In the genomic region with DNA sequence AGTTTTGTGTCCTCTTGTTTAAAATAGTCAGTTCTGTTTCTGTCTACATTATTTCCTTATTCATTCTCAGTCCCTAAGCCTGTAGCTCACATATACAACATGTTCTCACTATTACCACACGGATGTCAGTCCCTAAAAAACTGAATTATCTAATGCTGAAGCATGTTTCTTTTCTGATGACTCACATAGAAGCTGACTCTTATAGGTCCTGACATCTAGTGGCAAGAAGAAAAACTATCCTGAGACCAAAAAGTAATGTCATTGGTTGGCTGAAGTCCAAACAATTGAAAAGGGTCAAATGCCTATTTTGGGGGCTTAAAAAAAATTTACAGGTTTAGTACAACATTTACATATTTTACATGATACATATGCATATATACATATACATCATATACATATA, we compare ENCODE assay signal across 25 mouse cellular contexts.
DNase-seq lines count a peak whose midpoint lies in the region; ATAC-seq and TF ChIP-seq lines count a peak whose summit lies in the region.
"Had no signal": no experiment of that assay in that cellular context is flagged by ENCODE, and none has a peak within 500 bp of the region (broad histone marks: within the 10 kb centered on the region; RNA-seq: fewer than 3 reads in every experiment).

No protein-coding gene starts in this region.

- no peak overlapping the region for H3K4me2 ChIP-seq in embryonic facial prominence, embryonic 11.5 days (ENCODE audit: low read depth, low read length)
- H3K4me2 ChIP-seq in hindbrain, postnatal 0 days (ENCODE audit: low read depth, low read length), result no peak overlapping the region
- H3K4me2 ChIP-seq in hindbrain, embryonic 13.5 days, result no peak overlapping the region
- H3K4me2 ChIP-seq in lung, postnatal 0 days (replicated peaks; ENCODE audit: low read depth, low read length), result no peak overlapping the region
- H3K4me2 ChIP-seq: forebrain, embryonic 15.5 days; midbrain, embryonic 11.5 days; neural tube, embryonic 12.5 days; stomach, embryonic 15.5 days had no signal

- no peaks in the 10 kb centered on the region for H3K4me1 ChIP-seq in embryonic facial prominence, embryonic 11.5 days (ENCODE audit: control insufficient read depth, insufficient read depth, low read length)
- H3K4me1 ChIP-seq in embryonic facial prominence, embryonic 10.5 days, result 0 out of 2 replicates have a peak, but pooled peaks cover 4% of the 10 kb centered on the region
- H3K4me1 ChIP-seq in hindbrain, postnatal 0 days (ENCODE audit: insufficient read depth, low read length), result no peaks in the 10 kb centered on the region
- H3K4me1 ChIP-seq in hindbrain, embryonic 13.5 days (replicated peaks), result no peaks in the 10 kb centered on the region
- H3K4me1 ChIP-seq in lung, postnatal 0 days (ENCODE audit: insufficient read depth, low read depth, low read length), result no peaks in the 10 kb centered on the region
- H3K4me1 ChIP-seq: forebrain, embryonic 15.5 days; heart, embryonic 10.5 days; hindbrain, embryonic 10.5 days; neural tube, embryonic 12.5 days; stomach, embryonic 15.5 days had no signal

- H3K9me3 ChIP-seq in embryonic facial prominence, embryonic 11.5 days (replicated peaks; ENCODE audit: control insufficient read depth, low read length), result no peaks in the 10 kb centered on the region
- H3K9me3 ChIP-seq in embryonic facial prominence, embryonic 10.5 days, result no peaks in the 10 kb centered on the region
- no peaks in the 10 kb centered on the region for H3K9me3 ChIP-seq in hindbrain, postnatal 0 days (ENCODE audit: low read length)
- no peaks in the 10 kb centered on the region for H3K9me3 ChIP-seq in hindbrain, embryonic 13.5 days
- no peaks in the 10 kb centered on the region for H3K9me3 ChIP-seq in lung, postnatal 0 days (ENCODE audit: low read length)
- H3K9me3 ChIP-seq: forebrain, embryonic 15.5 days; heart, embryonic 10.5 days; hindbrain, embryonic 10.5 days; neural tube, embryonic 12.5 days; stomach, embryonic 15.5 days had no signal

- H3K27ac ChIP-seq in embryonic facial prominence, embryonic 11.5 days (replicated peaks; ENCODE audit: low read depth, low read length), result no peak overlapping the region
- no peak overlapping the region for H3K27ac ChIP-seq in embryonic facial prominence, embryonic 10.5 days (replicated peaks)
- no peak overlapping the region for H3K27ac ChIP-seq in hindbrain, postnatal 0 days
- no peak overlapping the region for H3K27ac ChIP-seq in hindbrain, embryonic 13.5 days
- H3K27ac ChIP-seq in lung, postnatal 0 days (ENCODE audit: low read length), result no peak overlapping the region
- H3K27ac ChIP-seq: forebrain, embryonic 15.5 days; heart, embryonic 10.5 days; hindbrain, embryonic 10.5 days; liver, embryonic 14.5 days; neural tube, embryonic 12.5 days; stomach, embryonic 15.5 days had no signal

- H3K27me3 ChIP-seq in embryonic facial prominence, embryonic 11.5 days (ENCODE audit: control insufficient read depth, insufficient read depth, low read length), result no peaks in the 10 kb centered on the region
- no peaks in the 10 kb centered on the region for H3K27me3 ChIP-seq in embryonic facial prominence, embryonic 10.5 days (replicated peaks; ENCODE audit: low read depth, poor library complexity, severe bottlenecking)
- no peaks in the 10 kb centered on the region for H3K27me3 ChIP-seq in hindbrain, postnatal 0 days (ENCODE audit: insufficient read depth, low read length)
- no peaks in the 10 kb centered on the region for H3K27me3 ChIP-seq in hindbrain, embryonic 13.5 days
- H3K27me3 ChIP-seq in lung, postnatal 0 days (replicated peaks; ENCODE audit: insufficient read depth, low read length), result no peaks in the 10 kb centered on the region
- H3K27me3 ChIP-seq: forebrain, embryonic 15.5 days; neural tube, embryonic 12.5 days; stomach, embryonic 15.5 days had no signal

- no peak for ATAC-seq in embryonic facial prominence, embryonic 11.5 days (replicated peaks; ENCODE audit: insufficient number of reproducible peaks, low FRiP score, low TSS enrichment, low read depth)
- no peak for ATAC-seq in hindbrain, postnatal 0 days
- no peak for ATAC-seq in hindbrain, embryonic 13.5 days (ENCODE audit: low FRiP score)
- no peak for ATAC-seq in lung, postnatal 0 days
- ATAC-seq: forebrain, embryonic 15.5 days; inflammation-experienced regulatory T-cells, adult 6 months; Patski had no signal

- 43% methylated on average over 1 of the region's 1 CpGs for WGBS in embryonic facial prominence, embryonic 11.5 days
- 46% methylated on average over 1 of the region's 1 CpGs for WGBS in embryonic facial prominence, embryonic 10.5 days
- 30% methylated on average over 1 of the region's 1 CpGs for WGBS in hindbrain, postnatal 0 days
- WGBS in hindbrain, embryonic 13.5 days, result 21% methylated on average over 1 of the region's 1 CpGs
- 16% methylated on average over 1 of the region's 1 CpGs for WGBS in lung, postnatal 0 days

- no peak overlapping the region for H3K9ac ChIP-seq in embryonic facial prominence, embryonic 11.5 days (replicated peaks; ENCODE audit: low read length)
- no peak overlapping the region for H3K9ac ChIP-seq in hindbrain, postnatal 0 days (replicated peaks; ENCODE audit: low read length)
- H3K9ac ChIP-seq in hindbrain, embryonic 13.5 days, result no peak overlapping the region
- no peak overlapping the region for H3K9ac ChIP-seq in lung, postnatal 0 days (replicated peaks; ENCODE audit: low read depth)
- H3K9ac ChIP-seq: forebrain, embryonic 15.5 days; liver, embryonic 14.5 days; neural tube, embryonic 12.5 days; stomach, embryonic 15.5 days had no signal

- TF ChIP-seq CTCF in hindbrain, postnatal 0 days (IDR thresholded peaks at IDR 0.05; ENCODE audit: low read depth), result peak; percentile 49
- no peak for TF ChIP-seq CTCF in lung, postnatal 0 days (IDR thresholded peaks at IDR 0.05)

- H3K4me3 ChIP-seq in embryonic facial prominence, embryonic 11.5 days (ENCODE audit: low read depth, low read length), result no peak overlapping the region
- no peak overlapping the region for H3K4me3 ChIP-seq in embryonic facial prominence, embryonic 10.5 days
- H3K4me3 ChIP-seq in hindbrain, postnatal 0 days (ENCODE audit: low read length), result no peak overlapping the region
- no peak overlapping the region for H3K4me3 ChIP-seq in hindbrain, embryonic 13.5 days
- no peak overlapping the region for H3K4me3 ChIP-seq in lung, postnatal 0 days (ENCODE audit: low read depth, low read length)
- H3K4me3 ChIP-seq: forebrain, embryonic 15.5 days; heart, embryonic 10.5 days; hindbrain, embryonic 10.5 days; neural tube, embryonic 12.5 days; stomach, embryonic 15.5 days had no signal

- H3K36me3 ChIP-seq in embryonic facial prominence, embryonic 11.5 days (replicated peaks; ENCODE audit: control insufficient read depth, insufficient read depth, low read depth, low read length), result no peaks in the 10 kb centered on the region
- H3K36me3 ChIP-seq in embryonic facial prominence, embryonic 10.5 days (replicated peaks), result no peaks in the 10 kb centered on the region
- no peaks in the 10 kb centered on the region for H3K36me3 ChIP-seq in hindbrain, postnatal 0 days (ENCODE audit: insufficient read depth, low read length)
- no peaks in the 10 kb centered on the region for H3K36me3 ChIP-seq in hindbrain, embryonic 13.5 days
- no peaks in the 10 kb centered on the region for H3K36me3 ChIP-seq in lung, postnatal 0 days (ENCODE audit: insufficient read depth, low read length)
- H3K36me3 ChIP-seq: forebrain, embryonic 15.5 days; heart, embryonic 10.5 days; hindbrain, embryonic 10.5 days; neural tube, embryonic 12.5 days; stomach, embryonic 15.5 days had no signal

- no peak for TF ChIP-seq EP300 in lung, postnatal 0 days (IDR thresholded peaks at IDR 0.05)

- DNase-seq in embryonic facial prominence, embryonic 11.5 days (ENCODE audit: low spot score), result peak; percentile 11
- DNase-seq in embryonic facial prominence, embryonic 10.5 days (ENCODE audit: low spot score), result no peak
- DNase-seq in hindbrain, postnatal 0 days (ENCODE audit: low spot score), result peak; percentile 37
- peak; percentile 5 for DNase-seq in lung, postnatal 0 days (ENCODE audit: low spot score)
- DNase-seq in lung, postnatal 25 days (ENCODE audit: low spot score), result no peak
- peak; percentile 19 for DNase-seq in retina, embryonic 14.5 days (ENCODE audit: low spot score)
- no peak for DNase-seq in right cerebral cortex, postnatal 10 days (ENCODE audit: low spot score in 2 of 2)
- DNase-seq: adrenal gland, adult 2 months; cerebellum, adult 11-12 months; gastrocnemius, postnatal 36 days; kidney, adult 9 months; kidney, postnatal 25 days; right cerebral cortex, postnatal 4 days; thymus, adult 18-20 months; thymus, postnatal 36 days had no signal

Comparison
In these comparisons a context has a peak if more than half of its experiments do, and no peak if none do; other contexts are left out.
1. DNase-seq: peak in embryonic facial prominence, embryonic 11.5 days (single experiment), hindbrain, postnatal 0 days (single experiment), lung, postnatal 0 days (single experiment) and retina, embryonic 14.5 days (single experiment); none in embryonic facial prominence, embryonic 10.5 days (single experiment), lung, postnatal 25 days (single experiment) and right cerebral cortex, postnatal 10 days (0 of 2).